Mouse (Mus musculus): ENCODE measurements around the gene Catsperd. TPM values are rescaled to one million over a fixed set of nuclear protein-coding genes. Genes with fewer than 3 reads are reported as not detected.

The Catsperd gene
- total RNA-seq (2012; rRNA removed) (0.33 and 0.46 TPM in 2 replicates), polyA plus RNA-seq (2012; ENCODE audit: insufficient read depth in 1 of 2, insufficient read length in 2 of 2, low read depth in 1 of 2, low replicate concordance in 2 of 2, missing spikeins in 1 of 2) (1 to 10 TPM in 1 of 2 experiments, not detected in 1; 1.1 TPM)

GRCm38 (mm10) chr17:56627530-56628277 is at the start of gene Catsperd:
Gene Catsperd (plus strand): TSS chr17:56628143.
- Histone ChIP-seq H3K27me3 (ENCODE audit: control insufficient read depth in 1 of 2, insufficient read depth in 2 of 2, low read length in 2 of 2) (no peaks in the 10 kb centered on the region), H3K9ac (ENCODE audit: control insufficient read depth, low read depth, low read length, poor library complexity, severe bottlenecking) (peak within 1 kb of the TSS; percentile 50), H3K27ac (ENCODE audit: control insufficient read depth, low read depth, low read length) (peak within 1 kb of the TSS; percentile 47), H3K79me2 (ENCODE audit: control insufficient read depth, insufficient read depth, low read length, poor library complexity) (peaks cover 40% of the 10 kb centered on the region), H3K4me1 (ENCODE audit: control insufficient read depth in 1 of 2, insufficient read depth in 2 of 2, low read length in 2 of 2) (peaks cover 10 to 37% of the 10 kb centered on the region in 2 experiments; a peak in 3 of 4 replicates), H3K9me3 (replicated peaks; ENCODE audit: insufficient read depth, low read length) (no peaks in the 10 kb centered on the region), H3K36me3 (ENCODE audit: control insufficient read depth in 1 of 2, insufficient read depth in 2 of 2, low read length in 2 of 2) (peaks cover 19 to 21% of the 10 kb centered on the region in 2 experiments), H3K4me3 (ENCODE audit: control insufficient read depth in 1 of 2, insufficient read depth in 1 of 2, low read depth in 2 of 2, low read length in 2 of 2) (peak within 1 kb of the TSS; percentile 91 to 92)
- no peak for DNase-seq (ENCODE audit: low read depth, low spot score)
- peak; percentile 61 for TF ChIP-seq MXI1 (IDR thresholded peaks at IDR 0.05; ENCODE audit: low read depth, low read length)
- TF ChIP-seq ZNF384 (IDR thresholded peaks at IDR 0.05; ENCODE audit: low read depth, low read length), result no peak
- no peak for TF ChIP-seq UBTF (IDR thresholded peaks at IDR 0.05; ENCODE audit: borderline replicate concordance, insufficient read depth, low read depth, low read length)
- no peak for TF ChIP-seq USF1 (IDR thresholded peaks at IDR 0.05; ENCODE audit: low read depth, low read length)
- TF ChIP-seq NRF1 (IDR thresholded peaks at IDR 0.05; ENCODE audit: insufficient read depth, low read depth, low read length, poor library complexity, severe bottlenecking), result peak; percentile 59
- TF ChIP-seq SIN3A (IDR thresholded peaks at IDR 0.05; ENCODE audit: low read length), result 0 out of 2 replicates have a peak, but pooled peaks have one; percentile 72
- no peak for TF ChIP-seq RCOR1 (IDR thresholded peaks at IDR 0.05; ENCODE audit: low read depth, low read length)
- no peak for TF ChIP-seq GATA1 (IDR thresholded peaks at IDR 0.05; ENCODE audit: low read depth, low read length)
- no peak for TF ChIP-seq MEF2A (IDR thresholded peaks at IDR 0.05; ENCODE audit: extremely low read depth, insufficient replicate concordance, low read depth, low read length, poor library complexity, severe bottlenecking)

GRCm38 (mm10) chr17:56583071-56583470 is 44.9 kb upstream of the Catsperd start:
- Histone ChIP-seq H3K27me3 (ENCODE audit: control insufficient read depth in 1 of 2, insufficient read depth in 2 of 2, low read length in 2 of 2) (no peaks in the 10 kb centered on the region), H3K79me2 (ENCODE audit: control insufficient read depth, insufficient read depth, low read length, poor library complexity) (peaks cover 87% of the 10 kb centered on the region), H3K4me1 (ENCODE audit: control insufficient read depth in 1 of 2, insufficient read depth in 2 of 2, low read length in 2 of 2) (peaks cover 12 to 31% of the 10 kb centered on the region in 2 experiments; a peak in 3 of 4 replicates), H3K9ac (ENCODE audit: control insufficient read depth, low read depth, low read length, poor library complexity, severe bottlenecking) (peak overlapping the region; percentile 96), H3K27ac (ENCODE audit: control insufficient read depth, low read depth, low read length) (peak overlapping the region; percentile 95), H3K9me3 (replicated peaks; ENCODE audit: insufficient read depth, low read length) (no peaks in the 10 kb centered on the region), H3K4me3 (ENCODE audit: control insufficient read depth in 1 of 2, insufficient read depth in 1 of 2, low read depth in 2 of 2, low read length in 2 of 2) (peak overlapping the region; percentile 80 to 85), H3K36me3 (ENCODE audit: control insufficient read depth in 1 of 2, insufficient read depth in 2 of 2, low read length in 2 of 2) (peaks cover 28 to 29% of the 10 kb centered on the region in 2 experiments)
- TF ChIP-seq HCFC1 (IDR thresholded peaks at IDR 0.05; ENCODE audit: low read depth, low read length) (0 out of 2 replicates have a peak, but pooled peaks have one; percentile 4), ETS1 (IDR thresholded peaks at IDR 0.05; ENCODE audit: low read depth, low read length) (0 out of 2 replicates have a peak, but pooled peaks have one; percentile 10), USF1 (IDR thresholded peaks at IDR 0.05; ENCODE audit: low read depth, low read length) (no peak)
- peak; percentile 52 for DNase-seq (ENCODE audit: low read depth, low spot score)

Measured in MEL (cell line).